Mouse (Mus musculus) adrenal gland, adult (tissue): Measurements from ENCODE around the gene Pthlh.
A peak's percentile ranks its signal among the peaks of the same experiment; 100 is the strongest.

Experiments
- DNase-seq, 2 experiments: peaks; one replicate each; pipeline ENCODE4 v3.0.0; 2022 to 2023; ENCODE audit warnings: low spot score in 1 of 2; ENCODE audit not compliant: inconsistent age in 2 of 2

The Pthlh gene

GRCm38 (mm10) chr6:147263587-147264565 is at the start of gene Pthlh:
Gene Pthlh, minus strand, starts transcription at chr6:147264183.
- peak; percentile 65 to 85 for DNase-seq

GRCm38 (mm10) chr6:147313331-147313730 is 49.3 kb upstream of the Pthlh start:
- DNase-seq, result no peak

GRCm38 (mm10) chr6:147310435-147310978 is 46.5 kb upstream of the Pthlh start:
- no peak for DNase-seq

- DNase-seq, result no peak
Measured at GRCm38 (mm10) chr6:147310035-147310434, 46.1 kb upstream of the Pthlh start.

- peak in 1 of 2 experiments; percentile 70 for DNase-seq
Measured at GRCm38 (mm10) chr6:147304236-147304635, 40.3 kb upstream of the Pthlh start.

- no peak for DNase-seq
Measured at GRCm38 (mm10) chr6:147299607-147300006, 35.6 kb upstream of the Pthlh start.

GRCm38 (mm10) chr6:147279309-147279708 is 15.3 kb upstream of the Pthlh start:
- no peak for DNase-seq

- peak; percentile 18 to 63 for DNase-seq
Measured at GRCm38 (mm10) chr6:147268143-147268790, 4.3 kb upstream of the Pthlh start.

- DNase-seq, result no peak
Measured at GRCm38 (mm10) chr6:147266466-147266865, 2.5 kb upstream of the Pthlh start.

GRCm38 (mm10) chr6:147263178-147263577 is 805 bp downstream of the Pthlh start:
- DNase-seq, result peak; percentile 17 to 69

- DNase-seq, result no peak
Measured at GRCm38 (mm10) chr6:147261616-147262015, 2.4 kb downstream of the Pthlh start.

- DNase-seq, result peak; percentile 6 to 27
Measured at GRCm38 (mm10) chr6:147260766-147261165, 3.2 kb downstream of the Pthlh start.

GRCm38 (mm10) chr6:147247782-147248181 is 16.2 kb downstream of the Pthlh start:
- no peak for DNase-seq

GRCm38 (mm10) chr6:147244294-147244693 is 19.7 kb downstream of the Pthlh start:
- DNase-seq, result peak in 1 of 2 experiments; percentile 28

- DNase-seq, result peak; percentile 66 to 81
Measured at GRCm38 (mm10) chr6:147243655-147244054, 20.3 kb downstream of the Pthlh start.

- peak; percentile 66 to 77 for DNase-seq
Measured at GRCm38 (mm10) chr6:147241541-147241940, 22.4 kb downstream of the Pthlh start.

- peak; percentile 45 to 85 for DNase-seq
Measured at GRCm38 (mm10) chr6:147240203-147240804, 23.7 kb downstream of the Pthlh start.

- no peak for DNase-seq
Measured at GRCm38 (mm10) chr6:147226696-147227095, 37.3 kb downstream of the Pthlh start.

GRCm38 (mm10) chr6:147219099-147219498 is 44.9 kb downstream of the Pthlh start:
- no peak for DNase-seq

GRCm38 (mm10) chr6:147216156-147216555 is 47.8 kb downstream of the Pthlh start:
- peak; percentile 67 to 87 for DNase-seq

GRCm38 (mm10) chr6:147207821-147208330 is 56.1 kb downstream of the Pthlh start:
- DNase-seq, result peak in 1 of 2 experiments; percentile 86
